Mouse (Mus musculus): ENCODE measurements around the gene Ablim1. TPM values are rescaled to one million over a fixed set of nuclear protein-coding genes. Genes with fewer than 3 reads are reported as not detected.

Ablim1 gene
- polyA plus RNA-seq, 1 experiment: 9.8 TPM

DNA sequence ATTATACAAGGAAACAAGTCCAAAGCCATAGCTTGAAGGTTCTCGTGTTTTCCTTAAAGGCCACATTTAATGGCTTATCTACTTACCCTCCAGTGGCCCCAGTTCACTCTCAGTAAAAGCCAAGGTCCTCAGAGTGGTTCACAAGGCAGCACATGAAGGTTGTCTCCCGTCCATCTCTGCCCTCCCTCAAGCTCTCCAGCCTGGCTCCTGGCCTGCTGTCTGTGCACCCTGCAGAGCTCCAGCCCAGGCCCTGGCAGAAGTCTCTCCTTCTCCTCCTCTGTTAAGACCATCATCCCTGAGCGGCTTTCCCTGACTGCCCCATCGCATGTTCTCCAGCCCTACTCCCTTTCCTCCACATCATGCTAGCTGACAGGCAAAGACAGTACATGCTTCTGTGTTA is 20.4 kb downstream of the Ablim1 start:
- Histone ChIP-seq H3K79me3 (ENCODE audit: low read depth) (no peaks in the 10 kb centered on the region), H3K4me3 (ENCODE audit: insufficient read depth, poor library complexity, severe bottlenecking) (no peak overlapping the region), H3K27me3 (ENCODE audit: control insufficient read depth, insufficient read depth, insufficient read length) (no peaks in the 10 kb centered on the region), H3K36me3 (ENCODE audit: control insufficient read depth, insufficient read depth) (no peaks in the 10 kb centered on the region), H3K79me2 (ENCODE audit: control insufficient read depth, insufficient read depth) (no peaks in the 10 kb centered on the region), H3ac (ENCODE audit: control insufficient read depth, insufficient read length, low read depth) (no peak overlapping the region)
- TF ChIP-seq MYOD1 (IDR thresholded peaks at IDR 0.05; ENCODE audit: control insufficient read depth, insufficient read length, low read depth) (no peak), CEBPB (IDR thresholded peaks at IDR 0.05; ENCODE audit: low read depth) (no peak), FOSL1 (IDR thresholded peaks at IDR 0.05; ENCODE audit: insufficient read depth, low read length, poor library complexity, severe bottlenecking) (no peak), CTCF (IDR thresholded peaks at IDR 0.05; ENCODE audit: control insufficient read depth, insufficient read depth, insufficient read length) (no peak)

DNA sequence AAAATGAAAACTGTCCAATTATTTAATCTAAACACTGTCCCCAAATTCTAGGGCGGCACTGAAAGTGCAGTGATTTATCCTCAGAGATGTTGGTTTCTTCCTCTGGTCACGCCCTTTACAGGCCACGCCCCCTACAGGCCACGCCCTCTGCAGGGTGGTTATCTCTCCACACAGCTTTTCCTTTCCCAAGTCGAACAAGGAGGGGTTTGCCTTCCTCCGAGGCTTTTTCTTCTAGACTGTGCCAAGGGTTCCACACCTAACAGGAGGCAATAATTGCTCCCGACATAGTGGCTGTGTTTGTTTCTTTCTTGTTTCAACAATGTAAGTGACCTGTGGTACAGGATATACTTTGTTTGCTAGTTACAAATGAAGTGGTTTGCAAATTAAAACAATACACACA is 21.0 kb downstream of the Ablim1 start:
- no peaks in the 10 kb centered on the region for H3K79me3 ChIP-seq (ENCODE audit: low read depth)
- no peaks in the 10 kb centered on the region for H3K36me3 ChIP-seq (ENCODE audit: control insufficient read depth, insufficient read depth)
- H3K4me3 ChIP-seq (ENCODE audit: insufficient read depth, poor library complexity, severe bottlenecking): no peak overlapping the region
- H3K27me3 ChIP-seq (ENCODE audit: control insufficient read depth, insufficient read depth, insufficient read length): no peaks in the 10 kb centered on the region
- TF ChIP-seq CEBPB (IDR thresholded peaks at IDR 0.05; ENCODE audit: low read depth): no peak
- no peak for TF ChIP-seq CTCF (IDR thresholded peaks at IDR 0.05; ENCODE audit: control insufficient read depth, insufficient read depth, insufficient read length)
- TF ChIP-seq MYOD1 (IDR thresholded peaks at IDR 0.05; ENCODE audit: control insufficient read depth, insufficient read length, low read depth): no peak
- TF ChIP-seq MAX (IDR thresholded peaks at IDR 0.05): no peak
- no peak for TF ChIP-seq MYOG (IDR thresholded peaks at IDR 0.05; ENCODE audit: control insufficient read depth, extremely low read depth, insufficient read length)
- no peak for TF ChIP-seq USF1 (IDR thresholded peaks at IDR 0.05; ENCODE audit: low read depth)
- TF ChIP-seq FOSL1 (IDR thresholded peaks at IDR 0.05; ENCODE audit: insufficient read depth, low read length, poor library complexity, severe bottlenecking): no peak
- H3K79me2 ChIP-seq (ENCODE audit: control insufficient read depth, insufficient read depth): no peaks in the 10 kb centered on the region
- no peak overlapping the region for H3ac ChIP-seq (ENCODE audit: control insufficient read depth, insufficient read length, low read depth)

DNA sequence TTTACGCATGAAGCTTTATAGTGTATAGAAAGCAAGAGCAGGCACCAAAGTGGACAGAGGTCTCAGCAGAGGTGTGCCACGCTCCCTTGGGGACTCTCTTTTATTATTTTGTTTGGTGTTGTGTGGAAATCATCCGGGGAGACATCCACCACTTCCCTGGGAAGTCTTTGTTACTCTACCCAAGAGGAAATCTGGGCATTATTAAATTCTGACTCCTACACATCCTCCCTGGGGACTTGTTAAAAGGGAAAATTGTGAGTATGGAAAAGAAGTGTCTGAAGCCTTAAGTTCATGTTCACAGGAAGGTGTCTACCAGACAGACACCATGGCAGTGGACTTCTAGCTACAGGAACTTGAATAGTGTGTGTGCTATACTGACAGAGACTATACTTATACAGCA is 31.4 kb downstream of the Ablim1 start:
- Histone ChIP-seq H3ac (ENCODE audit: control insufficient read depth, insufficient read length, low read depth) (no peak overlapping the region), H3K4me3 (ENCODE audit: insufficient read depth, poor library complexity, severe bottlenecking) (no peak overlapping the region), H3K27me3 (ENCODE audit: control insufficient read depth, insufficient read depth, insufficient read length) (no peaks in the 10 kb centered on the region), H3K79me3 (ENCODE audit: low read depth) (no peaks in the 10 kb centered on the region), H3K79me2 (ENCODE audit: control insufficient read depth, insufficient read depth) (no peaks in the 10 kb centered on the region), H3K36me3 (ENCODE audit: control insufficient read depth, insufficient read depth) (no peaks in the 10 kb centered on the region)
- TF ChIP-seq CTCF (IDR thresholded peaks at IDR 0.05; ENCODE audit: control insufficient read depth, insufficient read depth, insufficient read length) (no peak), FOSL1 (IDR thresholded peaks at IDR 0.05; ENCODE audit: insufficient read depth, low read length, poor library complexity, severe bottlenecking) (no peak), CEBPB (IDR thresholded peaks at IDR 0.05; ENCODE audit: low read depth) (no peak), MYOG (IDR thresholded peaks at IDR 0.05; ENCODE audit: control insufficient read depth, extremely low read depth, insufficient read length) (no peak), MAX (IDR thresholded peaks at IDR 0.05) (no peak), USF1 (IDR thresholded peaks at IDR 0.05; ENCODE audit: low read depth) (no peak), MYOD1 (IDR thresholded peaks at IDR 0.05; ENCODE audit: control insufficient read depth, insufficient read length, low read depth) (no peak)

DNA sequence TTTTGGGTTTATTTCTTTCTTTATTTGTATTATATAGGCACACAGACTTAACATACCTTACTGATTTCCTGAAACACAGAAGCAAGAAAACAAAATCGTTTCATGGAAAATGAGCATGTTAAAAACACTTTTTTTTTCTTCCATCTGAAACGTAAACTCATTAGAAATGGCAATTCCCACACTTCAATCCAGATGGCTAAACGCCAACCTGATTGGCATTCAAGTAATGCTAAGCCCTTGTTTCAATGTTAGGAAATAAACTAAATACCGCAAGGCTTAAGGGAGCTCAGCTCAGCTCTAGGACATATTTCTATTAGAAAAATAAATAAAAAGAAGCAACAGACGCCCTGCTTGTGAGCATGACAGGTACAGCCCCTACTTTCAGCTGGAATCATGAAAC is 32.1 kb downstream of the Ablim1 start:
- Histone ChIP-seq H3K79me2 (ENCODE audit: control insufficient read depth, insufficient read depth) (no peaks in the 10 kb centered on the region), H3ac (ENCODE audit: control insufficient read depth, insufficient read length, low read depth) (no peak overlapping the region), H3K4me3 (ENCODE audit: insufficient read depth, poor library complexity, severe bottlenecking) (no peak overlapping the region), H3K36me3 (ENCODE audit: control insufficient read depth, insufficient read depth) (no peaks in the 10 kb centered on the region), H3K79me3 (ENCODE audit: low read depth) (no peaks in the 10 kb centered on the region), H3K27me3 (ENCODE audit: control insufficient read depth, insufficient read depth, insufficient read length) (no peaks in the 10 kb centered on the region)
- TF ChIP-seq CEBPB (IDR thresholded peaks at IDR 0.05; ENCODE audit: low read depth) (no peak), MAX (IDR thresholded peaks at IDR 0.05) (no peak), USF1 (IDR thresholded peaks at IDR 0.05; ENCODE audit: low read depth) (no peak), MYOG (IDR thresholded peaks at IDR 0.05; ENCODE audit: control insufficient read depth, extremely low read depth, insufficient read length) (no peak)

DNA sequence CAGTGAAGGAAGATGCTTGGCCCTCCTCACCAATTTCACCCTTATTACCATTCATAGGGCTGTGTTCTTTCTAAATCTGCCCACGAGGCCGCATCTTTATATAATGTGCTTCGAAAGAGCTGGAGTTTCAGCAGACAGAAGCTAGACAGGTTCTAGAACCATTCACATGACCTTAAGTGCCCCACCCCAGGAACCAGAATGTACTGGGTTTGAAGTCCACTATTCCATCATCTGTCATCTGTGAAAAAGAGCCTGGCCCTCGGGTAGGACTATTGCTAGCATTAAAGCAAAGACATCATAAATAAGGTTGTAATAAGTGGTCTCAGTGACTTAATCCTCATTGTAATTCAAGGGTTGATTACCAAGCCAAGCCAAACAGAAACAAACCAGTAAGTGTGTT is 35.1 kb downstream of the Ablim1 start:
- Histone ChIP-seq H3K4me3 (ENCODE audit: insufficient read depth, poor library complexity, severe bottlenecking) (no peak overlapping the region), H3K79me3 (ENCODE audit: low read depth) (no peaks in the 10 kb centered on the region), H3K36me3 (ENCODE audit: control insufficient read depth, insufficient read depth) (no peaks in the 10 kb centered on the region), H3K79me2 (ENCODE audit: control insufficient read depth, insufficient read depth) (no peaks in the 10 kb centered on the region), H3ac (ENCODE audit: control insufficient read depth, insufficient read length, low read depth) (no peak overlapping the region), H3K27me3 (ENCODE audit: control insufficient read depth, insufficient read depth, insufficient read length) (no peaks in the 10 kb centered on the region)
- TF ChIP-seq FOSL1 (IDR thresholded peaks at IDR 0.05; ENCODE audit: insufficient read depth, low read length, poor library complexity, severe bottlenecking): no peak
- TF ChIP-seq MYOG (IDR thresholded peaks at IDR 0.05; ENCODE audit: control insufficient read depth, extremely low read depth, insufficient read length): no peak
- no peak for TF ChIP-seq MYOD1 (IDR thresholded peaks at IDR 0.05; ENCODE audit: control insufficient read depth, insufficient read length, low read depth)
- no peak for TF ChIP-seq CTCF (IDR thresholded peaks at IDR 0.05; ENCODE audit: control insufficient read depth, insufficient read depth, insufficient read length)
- no peak for TF ChIP-seq CEBPB (IDR thresholded peaks at IDR 0.05; ENCODE audit: low read depth)
- TF ChIP-seq MAX (IDR thresholded peaks at IDR 0.05): no peak
- no peak for TF ChIP-seq USF1 (IDR thresholded peaks at IDR 0.05; ENCODE audit: low read depth)

DNA sequence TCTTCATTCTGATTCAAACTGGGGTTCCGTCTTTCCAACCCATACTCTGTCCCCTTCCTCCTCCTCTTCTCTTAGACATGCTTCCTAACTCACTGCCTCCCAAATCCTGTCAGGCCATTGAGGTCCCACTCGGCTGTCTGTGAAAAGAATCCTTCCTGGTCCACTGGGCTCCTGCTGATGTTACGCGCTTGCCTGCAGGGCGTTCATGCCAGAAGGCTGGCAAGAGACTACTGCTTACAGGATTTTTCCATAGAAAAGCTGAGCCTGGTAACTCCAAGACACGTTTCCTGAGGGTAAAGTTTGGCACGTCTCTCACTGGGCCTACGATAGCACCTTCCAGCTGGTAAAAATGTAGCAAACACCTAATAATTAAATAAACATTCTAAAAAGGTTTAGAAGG is 36.5 kb downstream of the Ablim1 start:
- Histone ChIP-seq H3K36me3 (ENCODE audit: control insufficient read depth, insufficient read depth) (no peaks in the 10 kb centered on the region), H3K27me3 (ENCODE audit: control insufficient read depth, insufficient read depth, insufficient read length) (no peaks in the 10 kb centered on the region), H3K79me2 (ENCODE audit: control insufficient read depth, insufficient read depth) (no peaks in the 10 kb centered on the region), H3K4me3 (ENCODE audit: insufficient read depth, poor library complexity, severe bottlenecking) (no peak overlapping the region), H3K79me3 (ENCODE audit: low read depth) (no peaks in the 10 kb centered on the region), H3ac (ENCODE audit: control insufficient read depth, insufficient read length, low read depth) (no peak overlapping the region)
- TF ChIP-seq FOSL1 (IDR thresholded peaks at IDR 0.05; ENCODE audit: insufficient read depth, low read length, poor library complexity, severe bottlenecking): no peak
- TF ChIP-seq CEBPB (IDR thresholded peaks at IDR 0.05; ENCODE audit: low read depth): no peak
- no peak for TF ChIP-seq MAX (IDR thresholded peaks at IDR 0.05)
- TF ChIP-seq USF1 (IDR thresholded peaks at IDR 0.05; ENCODE audit: low read depth): no peak
- no peak for TF ChIP-seq MYOD1 (IDR thresholded peaks at IDR 0.05; ENCODE audit: control insufficient read depth, insufficient read length, low read depth)
- TF ChIP-seq MYOG (IDR thresholded peaks at IDR 0.05; ENCODE audit: control insufficient read depth, extremely low read depth, insufficient read length): no peak
- TF ChIP-seq CTCF (IDR thresholded peaks at IDR 0.05; ENCODE audit: control insufficient read depth, insufficient read depth, insufficient read length): no peak

All from C2C12 (cell line).